Mouse (Mus musculus): ENCODE data around the gene Ddx27. TPM values are rescaled to one million over a fixed set of nuclear protein-coding genes. Genes with fewer than 3 reads are reported as not detected.

The Ddx27 gene
- total RNA-seq (2023), result 10 to 100 TPM; 26.4 to 31.0 TPM

DNA sequence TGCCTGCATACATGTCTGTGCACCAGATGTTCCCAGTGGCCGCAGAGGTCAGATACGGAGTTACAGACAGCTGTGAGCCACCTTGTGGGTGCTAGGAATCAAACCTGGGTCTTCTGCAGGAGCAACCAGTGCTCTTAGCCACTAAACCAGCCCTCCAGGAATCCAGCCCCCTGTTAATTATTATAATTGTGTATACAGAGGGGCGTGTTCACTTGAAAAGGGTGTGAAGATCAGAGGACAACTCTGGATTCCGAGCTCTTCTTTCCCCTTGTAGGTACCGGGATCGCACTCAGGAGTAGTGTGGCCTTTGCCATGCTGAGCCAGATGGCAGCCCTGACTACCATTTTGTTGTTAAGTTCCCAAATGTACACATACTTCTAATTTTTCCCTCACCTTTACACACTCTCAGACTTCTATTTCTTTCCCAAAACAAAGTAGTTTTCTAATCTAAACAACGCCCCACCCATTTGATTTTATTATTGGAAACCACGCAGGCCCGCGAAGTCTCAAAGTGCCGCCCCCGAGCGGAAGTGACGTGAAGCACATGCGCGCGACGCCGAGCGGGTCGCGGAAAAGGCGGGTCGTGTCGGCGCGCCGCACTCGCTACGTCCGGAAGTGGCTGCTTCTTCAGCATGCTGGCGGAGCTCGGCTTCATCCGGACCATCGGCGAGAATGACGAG is at the start of gene Ddx27:
Gene Ddx27, plus strand, starts transcription at position 492 of the 680 bp plus-strand sequence.

DNA sequence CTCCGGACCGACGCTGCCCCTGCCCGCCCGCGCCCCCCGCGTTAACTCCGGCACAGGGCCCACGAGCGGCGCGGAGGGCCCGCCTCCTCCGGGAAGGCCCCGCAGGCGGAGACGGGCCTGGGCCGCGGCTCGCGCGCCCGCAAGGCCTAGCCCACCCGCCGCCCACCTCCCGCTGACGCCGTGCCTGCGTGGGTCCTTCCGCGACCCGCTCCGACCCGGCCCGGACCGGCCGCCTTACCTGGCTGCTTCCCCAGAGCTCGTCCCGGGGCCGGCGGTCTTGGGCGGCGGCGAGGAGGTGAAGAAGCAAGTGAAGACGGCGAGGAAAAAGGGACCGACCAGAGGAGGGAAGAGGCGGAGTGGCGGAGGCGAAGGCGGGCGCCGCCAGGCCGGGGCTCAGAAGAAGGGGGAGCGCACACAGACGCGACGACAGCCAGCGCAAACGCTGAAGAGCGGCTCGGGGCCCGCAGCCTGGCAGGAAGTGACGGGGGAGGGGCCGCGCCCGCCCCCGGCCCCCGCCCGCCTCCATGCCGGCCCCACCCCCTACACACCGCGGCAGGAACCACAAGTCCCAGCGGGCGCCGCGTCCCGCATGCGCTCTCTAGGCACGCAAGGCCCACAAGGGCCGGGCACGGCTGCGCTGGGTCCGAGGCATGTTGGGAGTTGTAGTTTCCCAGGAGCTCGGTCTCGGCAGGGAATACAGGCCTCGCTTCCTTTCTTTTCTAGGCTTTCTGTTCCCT is 19.0 kb upstream of the Ddx27 start, which contains the start of gene Stau1:
Gene Stau1, minus strand, starts transcription at position 504 of the 737 bp plus-strand sequence.

DNA sequence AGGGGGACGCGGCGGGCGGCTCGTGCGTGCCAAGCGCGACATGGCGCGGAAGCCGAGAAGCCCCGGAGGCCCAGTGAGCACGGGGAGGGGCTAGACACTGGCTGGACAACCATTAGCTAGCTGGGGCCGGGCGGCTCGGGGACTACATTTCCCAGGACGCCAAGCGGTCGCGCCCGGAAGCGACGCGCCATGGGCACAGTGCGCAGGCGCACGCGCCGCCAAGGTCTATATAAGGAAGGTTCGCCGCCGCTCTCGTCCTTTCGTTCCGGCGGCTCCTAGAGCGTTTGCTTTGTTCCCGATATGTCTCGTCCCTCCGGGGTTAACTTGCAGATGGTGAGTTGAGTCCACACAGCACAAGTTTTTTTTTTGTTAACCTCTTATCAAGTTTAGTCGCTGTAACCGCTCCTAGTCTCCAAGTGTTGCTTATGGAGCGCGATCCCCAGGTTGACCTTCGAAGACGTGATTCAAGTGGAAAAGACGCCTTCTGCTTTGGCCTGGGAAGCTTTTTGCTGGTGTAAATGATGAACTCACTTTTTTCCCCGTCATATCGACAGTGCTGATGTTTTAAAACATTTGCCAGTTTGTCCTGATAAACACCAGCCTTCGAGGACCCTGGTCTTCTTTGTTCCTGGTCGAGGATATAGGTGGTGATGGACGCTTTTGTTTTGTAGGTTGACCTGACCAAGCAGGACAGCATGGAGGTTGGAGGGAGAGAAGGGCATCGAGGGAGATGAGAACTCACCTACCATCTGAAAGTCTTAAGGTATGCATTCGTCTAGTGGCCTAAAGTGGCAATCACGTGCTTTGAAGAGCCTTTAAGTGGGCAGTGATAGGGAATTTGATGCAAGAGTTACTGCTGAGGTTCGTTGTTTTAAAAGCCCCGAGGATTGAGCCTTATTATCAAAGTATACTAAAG is 48.2 kb downstream of the Ddx27 start, which contains the start of gene Znfx1:
Gene Znfx1, minus strand, starts transcription at position 51 of the 916 bp plus-strand sequence.

Other genes starting within 250 kb of the Ddx27 start
- 1 to 10 TPM; 2.0 to 3.8 TPM for gene Trp53rkb, start 222.7 kb upstream of the Ddx27 start, total RNA-seq (2023)
- 10 to 100 TPM; 34.8 to 35.7 TPM for gene Arfgef2, start 209.6 kb upstream of the Ddx27 start, total RNA-seq (2023)
- 10 to 100 TPM; 38.0 to 39.7 TPM for gene Cse1l, start 109.2 kb upstream of the Ddx27 start, total RNA-seq (2023)
- 10 to 100 TPM; 35.4 to 42.7 TPM for gene Stau1, start 18.9 kb upstream of the Ddx27 start, total RNA-seq (2023)
- 10 to 100 TPM; 68.9 to 75.3 TPM for gene Znfx1, start 47.8 kb downstream of the Ddx27 start, total RNA-seq (2023)
- under 1 TPM; 0.11 to 0.18 TPM for gene Kcnb1, start 175.0 kb downstream of the Ddx27 start, total RNA-seq (2023)
- under 1 TPM; 0.71 to 0.92 TPM for gene Ptgis, start 225.4 kb downstream of the Ddx27 start, total RNA-seq (2023)